Mouse (Mus musculus) E14TG2a.4 (cell line): ENCODE measurements around the gene Smim10l2a.
"Not testable (repeated sequence)": the region's sequence is repeated elsewhere in the genome, so short reads cannot be mapped to it uniquely, and the experiment has no call there.

Experiments
- H3K27me3 ChIP-seq: 2 replicates; pipeline ENCODE4 v1.6.1; 2014; ENCODE audit warnings: low read length, control low read depth; ENCODE audit not compliant: insufficient read depth
- H3K36me3 ChIP-seq: 2 replicates; pipeline ENCODE4 v1.6.1; 2014; ENCODE audit warnings: low read length, control low read depth; ENCODE audit not compliant: insufficient read depth
- H3K4me1 ChIP-seq: replicated peaks from 2 replicates; pipeline ENCODE4 v1.6.1; 2014; ENCODE audit warnings: low read depth, low read length, control low read depth
- H3K4me3 ChIP-seq: replicated peaks from 2 replicates; pipeline ENCODE4 v1.5.1; 2014; ENCODE audit warnings: mild to moderate bottlenecking, low read length
- H3K9me3 ChIP-seq: 2 replicates; pipeline ENCODE4 v1.6.1; 2014; ENCODE audit warnings: low read length, control low read depth
- CTCF ChIP-seq: conservative IDR thresholded peaks from 2 replicates; pipeline ENCODE4 v1.5.1; 2014; ENCODE audit warnings: low read length
- NANOG ChIP-seq: IDR thresholded peaks from 2 replicates; pipeline ENCODE4 v1.6.1; 2014; ENCODE audit warnings: borderline replicate concordance, low read length, mixed read lengths
- POU5F1 ChIP-seq: IDR thresholded peaks from 2 replicates; pipeline ENCODE4 v1.6.1; 2014; ENCODE audit warnings: low read length, borderline replicate concordance

The Smim10l2a gene

GRCm38 (mm10) chrX:56374431-56375128, at the start of gene Smim10l2a:
Smim10l2a (plus strand) TSS chrX:56374586.
- not testable (repeated sequence) for H3K4me1 ChIP-seq, H3K36me3 ChIP-seq, H3K27me3 ChIP-seq, H3K9me3 ChIP-seq
- peak within 1 kb of the TSS; percentile 79 for H3K4me3 ChIP-seq

- H3K4me1 ChIP-seq: no peaks in the 10 kb centered on the region
- no peaks in the 10 kb centered on the region for H3K27me3 ChIP-seq
- H3K36me3 ChIP-seq: no peaks in the 10 kb centered on the region
- TF ChIP-seq CTCF (no peak), NANOG (no peak), POU5F1 (no peak)
- no peak overlapping the region for H3K4me3 ChIP-seq
- peaks cover 3% of the 10 kb centered on the region for H3K9me3 ChIP-seq
Observed at GRCm38 (mm10) chrX:56332046-56332445, 42.3 kb upstream of the Smim10l2a start.

- Histone ChIP-seq H3K36me3 (no peaks in the 10 kb centered on the region), H3K9me3 (no peaks in the 10 kb centered on the region), H3K4me3 (no peak overlapping the region), H3K4me1 (0 out of 2 replicates have a peak, but pooled peaks cover under 1% of the 10 kb centered on the region), H3K27me3 (no peaks in the 10 kb centered on the region)
- TF ChIP-seq NANOG (no peak), POU5F1 (no peak), CTCF (peak; percentile 41)
Observed at GRCm38 (mm10) chrX:56340305-56340704, 34.1 kb upstream of the Smim10l2a start.

GRCm38 (mm10) chrX:56342921-56343320, 31.5 kb upstream of the Smim10l2a start:
- Histone ChIP-seq H3K4me3 (no peak overlapping the region), H3K9me3 (no peaks in the 10 kb centered on the region)
- TF ChIP-seq POU5F1 (peak; percentile 51; the same call in 1 of the 2 replicates), NANOG (no peak)

GRCm38 (mm10) chrX:56346176-56346931, 28.0 kb upstream of the Smim10l2a start, which contains the start of gene Zfp449:
Zfp449 (plus strand) TSS chrX:56346400.
- Histone ChIP-seq H3K27me3 (no peaks in the 10 kb centered on the region), H3K4me3 (peak within 1 kb of the TSS; percentile 81), H3K9me3 (no peaks in the 10 kb centered on the region), H3K4me1 (0 out of 2 replicates have a peak, but pooled peaks cover 4% of the 10 kb centered on the region), H3K36me3 (no peaks in the 10 kb centered on the region)
- TF ChIP-seq NANOG (no peak), CTCF (no peak), POU5F1 (no peak)

More at GRCm38 (mm10) chrX:56342921-56343320, 31.5 kb upstream of the Smim10l2a start:
- H3K36me3 ChIP-seq: no peaks in the 10 kb centered on the region
- no peaks in the 10 kb centered on the region for H3K27me3 ChIP-seq
- 0 out of 2 replicates have a peak, but pooled peaks cover 4% of the 10 kb centered on the region for H3K4me1 ChIP-seq

GRCm38 (mm10) chrX:56346932-56347253, 27.5 kb upstream of the Smim10l2a start:
- Histone ChIP-seq H3K27me3 (no peaks in the 10 kb centered on the region), H3K4me1 (0 out of 2 replicates have a peak, but pooled peaks cover 4% of the 10 kb centered on the region), H3K36me3 (no peaks in the 10 kb centered on the region), H3K4me3 (peak overlapping the region; percentile 81), H3K9me3 (no peaks in the 10 kb centered on the region)
- no peak for TF ChIP-seq CTCF
- no peak for TF ChIP-seq POU5F1
- TF ChIP-seq NANOG: no peak

GRCm38 (mm10) chrX:56380852-56381251, 6.5 kb downstream of the Smim10l2a start:
- no peaks in the 10 kb centered on the region; the same call in 1 of the 2 replicates for H3K36me3 ChIP-seq
- no peaks in the 10 kb centered on the region for H3K27me3 ChIP-seq
- no peaks in the 10 kb centered on the region for H3K4me1 ChIP-seq
- H3K4me3 ChIP-seq: no peak overlapping the region
- no peak for TF ChIP-seq POU5F1
- no peak for TF ChIP-seq CTCF
- TF ChIP-seq NANOG: no peak
- peaks cover 10% of the 10 kb centered on the region for H3K9me3 ChIP-seq

GRCm38 (mm10) chrX:56384142-56384541, 9.8 kb downstream of the Smim10l2a start:
- Histone ChIP-seq H3K9me3 (peaks cover 10% of the 10 kb centered on the region), H3K27me3 (no peaks in the 10 kb centered on the region), H3K4me3 (no peak overlapping the region), H3K4me1 (no peaks in the 10 kb centered on the region), H3K36me3 (no peaks in the 10 kb centered on the region)
- TF ChIP-seq POU5F1: no peak

GRCm38 (mm10) chrX:56404646-56405045, 30.3 kb downstream of the Smim10l2a start:
- H3K4me1 ChIP-seq: no peaks in the 10 kb centered on the region
- TF ChIP-seq NANOG (no peak), POU5F1 (no peak), CTCF (no peak)
- no peaks in the 10 kb centered on the region for H3K36me3 ChIP-seq
- no peaks in the 10 kb centered on the region for H3K9me3 ChIP-seq
- no peak overlapping the region for H3K4me3 ChIP-seq
- H3K27me3 ChIP-seq: no peaks in the 10 kb centered on the region
